Mouse (Mus musculus) hindbrain, embryonic 15.5 days (tissue): Measurements from ENCODE around the gene Pfn4. TPM values are rescaled to one million over a fixed set of nuclear protein-coding genes. Genes with fewer than 3 reads are reported as not detected.
"Not testable (repeated sequence)": the region's sequence is repeated elsewhere in the genome, so short reads cannot be mapped to it uniquely, and the experiment has no call there.

Experiments
- ATAC-seq: fragments of 200-750 bp; cut with Nextera tagmentation; 2 replicates; pipeline ENCODE4 v1.8.0; 2017; ENCODE audit warnings: low read depth, moderate number of reproducible peaks, moderate TSS enrichment; ENCODE audit not compliant: low FRiP score
- H3K27ac ChIP-seq: fragments of 300-500 bp; sonication (generic); replicated peaks from 2 replicates; pipeline ENCODE4 v1.5.1; 2015; ENCODE audit warnings: mild to moderate bottlenecking, inconsistent platforms
- H3K27me3 ChIP-seq: fragments of 300-500 bp; sonication (generic); 2 replicates; pipeline ENCODE4 v1.6.1; 2015; ENCODE audit warnings: control low read depth, inconsistent platforms
- H3K36me3 ChIP-seq: fragments of 300-500 bp; sonication (generic); 2 replicates; pipeline ENCODE4 v1.6.1; 2015; ENCODE audit warnings: control low read depth, inconsistent platforms
- H3K4me1 ChIP-seq: fragments of 300-500 bp; sonication (generic); replicated peaks from 2 replicates; pipeline ENCODE4 v1.6.1; 2015; ENCODE audit warnings: control low read depth, inconsistent platforms
- H3K4me2 ChIP-seq: fragments of 300-500 bp; sonication (generic); 2 replicates; pipeline ENCODE4 v1.6.1; 2015; ENCODE audit warnings: moderate library complexity, mild to moderate bottlenecking, inconsistent platforms
- H3K4me3 ChIP-seq: fragments of 300-500 bp; sonication (generic); 2 replicates; pipeline ENCODE4 v1.5.1; 2015; ENCODE audit warnings: mild to moderate bottlenecking, inconsistent platforms
- H3K9ac ChIP-seq: fragments of 300-500 bp; sonication (generic); 2 replicates; pipeline ENCODE4 v1.6.1; 2015; ENCODE audit warnings: inconsistent platforms
- H3K9me3 ChIP-seq: fragments of 300-500 bp; sonication (generic); 2 replicates; pipeline ENCODE4 v1.6.1; 2016; ENCODE audit warnings: control low read depth, inconsistent platforms
- WGBS: fragments of 180-500 bp; shearing (Covaris S2); methylation state at CpG from one replicate; pipeline ENCODE4 v1.1.7; 2015; 5-methylcytosine and 5-hydroxymethylcytosine counted together
- polyA plus RNA-seq: library from polyadenylated mRNA; unstranded; fragments of >200 nt; fragmentation: Nextera tagmentation; extraction: Ambion mirVana; gene quantifications from 2 replicates; pipeline ENCODE4 v1.2.1, GENCODE M21; 2015

The Pfn4 gene
- 13.7 and 13.8 TPM in 2 replicates for polyA plus RNA-seq

- peak; percentile 99 for ATAC-seq
- Histone ChIP-seq H3K9ac (peak within 1 kb of the TSS; percentile 80), H3K9me3 (no peaks in the 10 kb centered on the region), H3K27me3 (no peaks in the 10 kb centered on the region), H3K4me2 (peak within 1 kb of the TSS; percentile 56), H3K36me3 (no peaks in the 10 kb centered on the region), H3K4me3 (peak within 1 kb of the TSS; percentile 64), H3K27ac (peak within 1 kb of the TSS; percentile 96), H3K4me1 (0 out of 2 replicates have a peak, but pooled peaks cover 4% of the 10 kb centered on the region)
- WGBS: 2% methylated on average over 61 of the region's 61 CpGs
Measured at GRCm38 (mm10) chr12:4768492-4769332, at the start of gene Pfn4, which contains the start of gene Fam228b. TSS of gene Pfn4 (plus strand) at chr12:4769022. TSS of gene Fam228b (minus strand) at chr12:4769267.

- Histone ChIP-seq H3K4me3 (no peak overlapping the region), H3K9me3 (no peaks in the 10 kb centered on the region), H3K4me2 (no peak overlapping the region), H3K9ac (no peak overlapping the region), H3K4me1 (0 out of 2 replicates have a peak, but pooled peaks cover 3% of the 10 kb centered on the region), H3K27me3 (no peaks in the 10 kb centered on the region), H3K27ac (no peak overlapping the region), H3K36me3 (no peaks in the 10 kb centered on the region)
- WGBS: 85% methylated on average over 13 of the region's 13 CpGs
- ATAC-seq: no peak
Measured at GRCm38 (mm10) chr12:4719066-4719761, 49.6 kb upstream of the Pfn4 start.

DNA sequence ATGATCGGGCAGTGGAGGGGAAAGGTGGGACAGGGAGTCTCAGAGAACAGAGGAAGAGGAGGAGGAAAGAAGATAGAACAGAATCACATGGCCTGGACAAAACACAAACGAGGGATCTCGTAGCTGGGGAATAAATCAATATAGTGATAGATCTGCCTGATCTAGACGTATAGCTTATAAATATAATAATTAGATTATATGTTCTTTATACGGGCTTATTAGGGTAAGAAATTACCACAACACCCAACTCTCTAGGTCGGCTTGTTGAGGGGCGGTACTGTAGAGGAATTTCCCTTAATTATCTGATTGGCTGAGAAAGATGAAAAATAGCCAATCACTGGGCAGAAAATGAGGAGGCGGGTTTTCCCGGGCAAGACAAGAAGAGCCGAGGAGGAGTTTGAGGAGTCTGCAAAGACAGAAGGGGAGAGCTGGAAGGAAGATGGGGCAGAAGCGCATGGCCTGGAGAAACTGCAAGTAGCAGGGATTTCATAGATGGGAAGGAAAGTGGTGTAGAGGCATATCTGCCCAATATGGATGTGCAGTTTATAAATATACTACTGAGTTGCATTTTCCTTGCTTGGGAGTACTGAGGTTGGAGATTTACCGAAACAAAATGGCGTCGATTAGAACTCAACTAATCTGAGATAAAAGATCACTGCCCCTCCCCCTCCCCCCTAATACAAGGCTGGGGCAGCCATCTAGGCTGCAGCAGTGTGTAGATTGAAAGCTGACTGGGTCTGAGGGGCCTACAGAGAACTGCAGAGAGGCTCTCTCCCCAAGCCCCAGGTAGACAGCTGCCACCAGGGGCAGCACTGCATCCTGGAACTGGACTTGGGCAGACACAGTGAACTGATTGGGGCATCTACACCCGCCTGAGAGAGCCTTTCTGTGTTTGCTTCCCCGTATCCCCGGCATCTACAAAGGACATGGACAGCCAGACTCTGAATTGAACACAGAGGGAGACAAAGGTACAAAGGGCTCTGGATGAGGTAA, 48.8 kb upstream of the Pfn4 start:
- H3K36me3 ChIP-seq: no peaks in the 10 kb centered on the region
- H3K9ac ChIP-seq: no peak overlapping the region
- no peak overlapping the region for H3K4me3 ChIP-seq
- no peaks in the 10 kb centered on the region for H3K27me3 ChIP-seq
- H3K27ac ChIP-seq: no peak overlapping the region
- H3K4me2 ChIP-seq: no peak overlapping the region
- no peak for ATAC-seq
- WGBS: 81% methylated on average over 17 of the region's 17 CpGs
- no peaks in the 10 kb centered on the region for H3K9me3 ChIP-seq
- H3K4me1 ChIP-seq: 0 out of 2 replicates have a peak, but pooled peaks cover 3% of the 10 kb centered on the region

DNA sequence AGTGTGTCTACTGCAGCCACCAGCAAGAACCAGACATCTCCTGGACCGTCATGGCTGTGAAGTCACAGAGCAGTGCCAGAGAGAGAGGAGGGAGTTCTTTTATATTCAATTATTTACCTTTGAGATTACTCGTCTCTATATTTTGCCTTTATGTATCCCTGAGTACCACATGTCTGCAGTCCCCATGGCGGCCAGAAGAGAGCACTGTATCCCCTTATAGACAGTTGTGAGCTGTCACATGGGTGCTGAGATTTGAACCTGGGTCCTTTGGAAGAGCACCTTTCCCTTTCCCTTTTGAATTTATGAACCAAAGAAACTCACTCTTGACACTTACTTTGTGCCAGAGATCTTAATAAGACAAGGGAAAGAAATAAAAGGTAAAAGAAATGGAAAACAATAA, 39.7 kb upstream of the Pfn4 start:
- H3K4me3 ChIP-seq: no peak overlapping the region
- no peak for ATAC-seq
- no peak overlapping the region for H3K27ac ChIP-seq
- no peaks in the 10 kb centered on the region for H3K4me1 ChIP-seq
- 89% methylated on average over 3 of the region's 3 CpGs for WGBS
- H3K9me3 ChIP-seq: no peaks in the 10 kb centered on the region
- H3K36me3 ChIP-seq: no peaks in the 10 kb centered on the region
- no peaks in the 10 kb centered on the region for H3K27me3 ChIP-seq
- no peak overlapping the region for H3K9ac ChIP-seq
- no peak overlapping the region for H3K4me2 ChIP-seq

DNA sequence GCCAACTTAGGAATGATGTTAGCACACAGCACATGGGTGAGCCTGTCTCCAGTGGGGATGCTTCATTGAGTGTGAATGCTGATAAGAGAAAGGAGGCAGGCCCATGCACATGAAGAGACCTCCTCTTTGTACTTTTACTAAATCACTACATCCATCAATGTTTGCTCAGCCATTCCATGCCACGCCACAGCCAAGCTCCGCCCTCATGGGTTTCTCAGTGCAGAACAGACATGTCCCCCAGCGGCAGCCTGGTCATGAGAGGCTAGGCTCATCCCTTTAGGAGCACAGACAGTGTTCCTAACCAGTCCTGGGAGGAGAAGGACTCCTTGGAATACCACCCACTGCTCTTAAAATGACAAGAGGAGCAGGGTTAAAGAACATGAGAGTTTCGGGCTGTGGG, 37.2 kb upstream of the Pfn4 start:
- no peaks in the 10 kb centered on the region for H3K36me3 ChIP-seq
- H3K9ac ChIP-seq: no peak overlapping the region
- ATAC-seq: no peak
- no peaks in the 10 kb centered on the region for H3K9me3 ChIP-seq
- H3K4me1 ChIP-seq: no peaks in the 10 kb centered on the region
- H3K27ac ChIP-seq: no peak overlapping the region
- WGBS: 69% methylated on average over 4 of the region's 4 CpGs
- H3K27me3 ChIP-seq: no peaks in the 10 kb centered on the region
- no peak overlapping the region for H3K4me2 ChIP-seq
- no peak overlapping the region for H3K4me3 ChIP-seq

DNA sequence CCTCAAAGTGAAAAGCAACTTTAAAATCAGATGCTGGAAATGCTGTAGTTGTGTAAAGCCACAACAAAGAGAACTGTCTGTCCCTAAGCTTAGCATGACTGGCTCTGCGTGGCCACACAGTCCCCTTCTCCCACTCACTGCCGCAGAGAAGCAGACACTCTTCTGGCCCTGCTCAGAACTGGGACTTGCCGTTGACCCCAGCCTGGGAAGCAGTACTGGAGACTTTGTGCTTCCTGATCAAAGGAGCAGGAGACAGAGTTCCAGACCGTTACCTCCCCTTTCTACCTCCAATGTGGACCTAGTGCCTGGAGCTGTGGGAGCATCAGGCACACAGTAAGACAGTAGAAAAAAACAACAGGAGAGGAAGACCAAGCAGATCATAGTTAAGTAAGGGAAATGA, 36.5 kb upstream of the Pfn4 start:
- Histone ChIP-seq H3K4me2 (no peak overlapping the region), H3K36me3 (no peaks in the 10 kb centered on the region), H3K27me3 (no peaks in the 10 kb centered on the region), H3K9me3 (no peaks in the 10 kb centered on the region), H3K4me3 (no peak overlapping the region), H3K4me1 (no peaks in the 10 kb centered on the region), H3K27ac (no peak overlapping the region), H3K9ac (no peak overlapping the region)
- ATAC-seq: no peak
- WGBS: 72% methylated on average over 4 of the region's 4 CpGs

GRCm38 (mm10) chr12:4738031-4738576, 30.7 kb upstream of the Pfn4 start, which contains the start of gene Fam228a:
TSS of gene Fam228a (minus strand) at chr12:4738430.
- no peak within 1 kb of the TSS for H3K4me2 ChIP-seq
- no peaks in the 10 kb centered on the region for H3K9me3 ChIP-seq
- 79% methylated on average over 18 of the region's 18 CpGs for WGBS
- H3K27ac ChIP-seq: no peak within 1 kb of the TSS
- no peaks in the 10 kb centered on the region for H3K27me3 ChIP-seq
- ATAC-seq: no peak
- no peak within 1 kb of the TSS for H3K9ac ChIP-seq
- H3K36me3 ChIP-seq: no peaks in the 10 kb centered on the region
- no peaks in the 10 kb centered on the region for H3K4me1 ChIP-seq
- no peak within 1 kb of the TSS for H3K4me3 ChIP-seq

GRCm38 (mm10) chr12:4740823-4741222, 28.0 kb upstream of the Pfn4 start:
- no peaks in the 10 kb centered on the region for H3K9me3 ChIP-seq
- WGBS: 73% methylated on average over 7 of the region's 7 CpGs
- no peak for ATAC-seq
- no peaks in the 10 kb centered on the region for H3K27me3 ChIP-seq
- no peak overlapping the region for H3K4me2 ChIP-seq
- no peaks in the 10 kb centered on the region for H3K36me3 ChIP-seq
- no peaks in the 10 kb centered on the region for H3K4me1 ChIP-seq
- H3K27ac ChIP-seq: no peak overlapping the region
- H3K4me3 ChIP-seq: no peak overlapping the region
- no peak overlapping the region for H3K9ac ChIP-seq

DNA sequence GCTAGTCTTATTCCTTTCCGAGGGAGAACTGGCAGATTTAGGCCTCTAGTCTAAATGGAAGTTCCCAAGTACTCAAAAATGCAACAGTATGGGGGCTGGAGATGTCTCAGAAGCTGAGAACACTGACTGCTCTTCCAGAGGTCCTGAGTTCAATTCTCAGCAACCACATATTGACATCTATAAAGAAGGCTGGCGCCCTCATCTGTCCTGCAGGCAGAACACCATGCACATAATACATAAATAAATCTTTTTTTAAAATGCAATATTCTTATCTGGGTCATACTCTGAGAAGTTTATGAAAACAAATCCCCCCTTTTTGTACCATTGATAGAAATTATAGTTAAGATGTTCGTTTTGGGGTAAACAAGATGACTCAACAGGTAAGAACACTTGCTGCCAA, 26.6 kb upstream of the Pfn4 start:
- WGBS: 94% methylated on average over 3 of the region's 3 CpGs
- no peaks in the 10 kb centered on the region for H3K36me3 ChIP-seq
- no peak overlapping the region for H3K9ac ChIP-seq
- H3K4me3 ChIP-seq: no peak overlapping the region
- H3K4me1 ChIP-seq: no peaks in the 10 kb centered on the region
- no peak overlapping the region for H3K4me2 ChIP-seq
- H3K27ac ChIP-seq: no peak overlapping the region
- H3K9me3 ChIP-seq: no peaks in the 10 kb centered on the region
- no peak for ATAC-seq
- H3K27me3 ChIP-seq: no peaks in the 10 kb centered on the region

- Histone ChIP-seq H3K4me1 (no peaks in the 10 kb centered on the region), H3K4me2 (no peak overlapping the region), H3K4me3 (no peak overlapping the region), H3K9ac (no peak overlapping the region), H3K27me3 (no peaks in the 10 kb centered on the region), H3K36me3 (no peaks in the 10 kb centered on the region), H3K9me3 (no peaks in the 10 kb centered on the region), H3K27ac (no peak overlapping the region)
- 91% methylated on average over 10 of the region's 10 CpGs for WGBS
- ATAC-seq: no peak
Measured at GRCm38 (mm10) chr12:4744486-4744885, 24.3 kb upstream of the Pfn4 start.

- H3K27me3 ChIP-seq, ATAC-seq, H3K36me3 ChIP-seq, H3K4me3 ChIP-seq, H3K4me1 ChIP-seq, H3K4me2 ChIP-seq, H3K9ac ChIP-seq, H3K27ac ChIP-seq, H3K9me3 ChIP-seq: not testable (repeated sequence)
- 96% methylated on average over 4 of the region's 4 CpGs for WGBS
Measured at GRCm38 (mm10) chr12:4754451-4754850, 14.4 kb upstream of the Pfn4 start.
